Mouse (Mus musculus) layer of hippocampus, adult 8-10 months (tissue): Measurements from ENCODE around the gene Ngdn. TPM values are rescaled to one million over a fixed set of nuclear protein-coding genes. Genes with fewer than 3 reads are reported as not detected.

Experiments
- microRNA-seq, 2 experiments: library from miRNA; unstranded; fragments of <30 nt; microRNA quantifications; one replicate each; pipeline ENCODE4 v1.2.0; 2022
- total RNA-seq, 4 experiments: library from RNA; stranded (reverse); gene quantifications; 2 replicates each; pipeline ENCODE4 v1.2.4; 2022

Ngdn gene
- total RNA-seq, 4 experiments from 2014 or later = 32.5 to 39.5 (median 34.1) TPM

Small RNA genes within 50 kb of the gene (microRNA-seq; reads per million reads assigned to microRNA genes)
- gene Mir208b = 0.64 to 0.76 reads per million in 2 experiments

Other genes with a start within 250 kb of the Ngdn start
- 10 to 100 TPM; 49.8 to 67.2 (median 58.5) TPM for gene Slc7a8, start 233.5 kb upstream of the Ngdn start, total RNA-seq
- gene Rnf212b, start 201.3 kb upstream of the Ngdn start, total RNA-seq = not detected
- 10 to 100 TPM; 20.3 to 33.2 (median 26.2) TPM for gene Homez, start 144.5 kb upstream of the Ngdn start, total RNA-seq
- gene Ppp1r3e, start 137.9 kb upstream of the Ngdn start, total RNA-seq = 10 to 100 TPM; 18.2 to 23.0 (median 22.2) TPM
- gene Bcl2l2, start 132.1 kb upstream of the Ngdn start, total RNA-seq = 100 to 1,000 TPM; 117 to 125 (median 121) TPM
- gene Gm20521, start 132.0 kb upstream of the Ngdn start, total RNA-seq = 10 to 100 TPM in 1 of 4 experiments, not detected in 3; 25.6 TPM
- 100 to 1,000 TPM; 260 to 320 (median 270) TPM for gene Pabpn1, start 123.0 kb upstream of the Ngdn start, total RNA-seq
- 100 to 1,000 TPM; 629 to 644 (median 642) TPM for gene Slc22a17, start 102.3 kb upstream of the Ngdn start, total RNA-seq
- 10 to 100 TPM; 10.1 to 13.7 (median 12.4) TPM for gene Efs, start 89.3 kb upstream of the Ngdn start, total RNA-seq
- under 1 TPM in 1 of 4 experiments, not detected in 3; 0.47 TPM for gene Il25, start 82.8 kb upstream of the Ngdn start, total RNA-seq
- 10 to 100 TPM; 62.4 to 83.2 (median 76.3) TPM for gene Cmtm5, start 79.2 kb upstream of the Ngdn start, total RNA-seq
- gene Myh6, start 48.5 kb upstream of the Ngdn start, total RNA-seq = 1 to 10 TPM; 1.7 to 5.4 (median 2.6) TPM
- not detected for gene Gm17428, start 38.5 kb upstream of the Ngdn start, total RNA-seq
- gene Myh7, start 20.8 kb upstream of the Ngdn start, total RNA-seq = 1 to 10 TPM; 6.0 to 10.0 (median 7.8) TPM
- gene Zfhx2, start 76.9 kb downstream of the Ngdn start, total RNA-seq = 10 to 100 TPM; 45.9 to 69.4 (median 55.7) TPM
- gene Thtpa, start 79.3 kb downstream of the Ngdn start, total RNA-seq = 10 to 100 TPM; 19.5 to 23.2 (median 22.3) TPM
- gene Ap1g2, start 91.1 kb downstream of the Ngdn start, total RNA-seq = 10 to 100 TPM; 10.8 to 20.7 (median 14.8) TPM
- 100 to 1,000 TPM; 361 to 416 (median 386) TPM for gene Jph4, start 101.5 kb downstream of the Ngdn start, total RNA-seq
- gene Dhrs2, start 206.6 kb downstream of the Ngdn start, total RNA-seq = not detected